Mouse (Mus musculus) large intestine, adult 2 months (tissue): ENCODE measurements around the gene Duoxa2. TPM values are rescaled to one million over a fixed set of nuclear protein-coding genes. Genes with fewer than 3 reads are reported as not detected.

ENCODE experiments used
- DNase-seq: peaks from one replicate; pipeline ENCODE4 v3.0.0-alpha.2; 2012; ENCODE audit warnings: low read depth, low spot score
- WGBS: fragments of 180-500 bp; shearing (Covaris S2); methylation state at CpG from one replicate; pipeline ENCODE4 v1.1.7; 2018; 5-methylcytosine and 5-hydroxymethylcytosine counted together
- polyA plus RNA-seq: library from polyadenylated mRNA; depleted of rRNA; stranded (reverse); fragments of >200 nt; gene quantifications from 2 replicates; pipeline ENCODE4 v1.2.3, GENCODE M21; 2012; rRNA removed

The Duoxa2 gene
- polyA plus RNA-seq, 1 experiment = 294 TPM

DNA sequence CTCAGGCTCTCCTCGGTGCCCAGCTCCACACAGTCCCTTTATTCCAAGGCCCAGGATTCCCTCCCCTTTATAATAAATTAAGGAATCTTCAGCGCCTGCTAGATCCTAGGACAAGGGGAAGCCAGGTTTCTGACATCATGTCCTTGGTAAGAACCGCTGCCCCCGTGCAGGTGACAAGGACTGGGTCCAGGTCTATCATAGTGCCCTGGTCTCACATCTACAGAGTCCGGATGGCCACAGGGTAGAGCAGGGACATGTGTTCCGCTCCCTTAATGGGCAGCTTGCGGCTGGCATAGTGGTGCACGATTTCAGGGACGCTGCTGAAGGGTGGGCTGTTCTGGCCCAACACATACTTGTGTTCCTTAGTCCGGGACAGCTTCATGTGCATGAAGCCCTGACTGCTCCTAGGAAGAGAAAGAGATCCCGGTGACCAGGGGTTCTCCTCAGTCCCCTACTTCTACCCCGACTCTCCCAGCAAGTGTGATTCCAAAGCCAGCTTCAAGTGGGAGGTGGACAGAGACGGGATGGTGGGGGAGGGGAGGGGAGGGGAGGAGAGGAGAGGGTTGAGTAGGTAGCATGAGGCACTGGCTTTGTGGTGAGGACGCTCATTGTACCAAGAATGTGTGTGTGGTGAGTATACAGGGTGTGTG lies 50.6 kb downstream of the Duoxa2 start:
- no peak for DNase-seq
- 32% methylated on average over 14 of the region's 14 CpGs for WGBS

DNA sequence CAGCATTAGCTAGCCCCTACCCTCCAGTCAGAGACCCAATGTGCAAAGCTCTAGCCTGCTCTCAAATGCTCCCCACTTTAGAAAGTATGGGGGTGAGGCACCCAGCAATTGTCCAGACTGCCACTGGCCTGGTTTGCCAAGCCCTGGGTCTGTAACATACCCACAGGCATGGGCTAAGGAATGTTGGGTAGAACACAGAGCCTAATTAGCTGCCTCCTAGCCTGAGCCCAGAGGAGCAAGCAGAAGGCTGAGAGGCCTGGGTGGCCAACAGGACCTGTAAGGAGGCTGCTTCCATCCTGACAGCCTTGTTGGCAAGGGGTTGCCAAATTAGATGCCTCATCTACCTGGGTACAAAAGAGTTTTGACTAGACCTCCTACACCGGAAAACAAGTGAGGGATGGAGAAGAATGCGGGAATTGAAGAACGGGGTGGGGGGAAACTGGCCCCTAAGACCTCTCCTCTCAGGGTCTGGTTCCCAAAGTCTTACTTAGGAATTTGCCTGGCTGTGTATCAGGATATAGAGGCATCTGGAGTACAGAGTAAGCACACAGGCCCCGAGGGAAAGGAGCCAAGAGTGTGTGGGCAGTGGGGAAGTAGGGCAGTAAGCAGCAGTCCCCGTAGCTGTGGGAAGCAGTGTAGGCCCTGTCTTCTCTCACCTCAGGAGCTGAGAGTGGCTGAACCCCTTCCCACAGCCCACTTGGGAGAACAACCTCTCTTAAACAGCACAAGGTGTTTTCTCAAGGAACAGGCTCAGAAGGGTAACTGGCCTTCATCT lies 52.6 kb downstream of the Duoxa2 start:
- 71% methylated on average over 5 of the region's 5 CpGs for WGBS
- no peak for DNase-seq

DNA sequence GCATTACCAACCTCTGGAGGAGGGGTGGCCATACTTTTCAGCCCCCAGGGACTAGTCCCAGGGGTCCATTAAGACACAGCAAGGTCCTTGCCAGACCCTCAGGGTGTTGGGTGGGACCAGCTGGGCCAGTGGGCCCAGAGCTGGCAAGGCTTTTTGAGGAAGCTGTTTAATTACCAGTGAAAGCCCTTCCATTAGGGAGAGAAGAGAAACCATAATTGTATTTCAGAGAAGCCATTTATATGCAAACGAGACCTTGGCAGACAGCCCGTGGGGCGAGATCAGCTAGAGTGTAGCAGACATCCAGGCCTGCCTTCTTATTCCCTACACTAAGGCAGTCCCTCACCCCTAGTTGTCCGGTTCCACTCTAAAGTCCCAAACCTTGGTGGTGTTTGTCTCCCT lies 53.2 kb downstream of the Duoxa2 start:
- DNase-seq = no peak
- WGBS = 52% methylated on average over 4 of the region's 4 CpGs

Other genes starting within 250 kb of the Duoxa2 start
- 6.4 and 10.3 TPM in 2 replicates for gene Spg11, start 180.5 kb upstream of the Duoxa2 start, polyA plus RNA-seq
- gene B2m, start 151.2 kb upstream of the Duoxa2 start, polyA plus RNA-seq = 1,363 and 1,869 TPM in 2 replicates
- gene Trim69, start 138.2 kb upstream of the Duoxa2 start, polyA plus RNA-seq = 0.12 and 0.15 TPM in 2 replicates
- gene Patl2, start 112.7 kb upstream of the Duoxa2 start, polyA plus RNA-seq = 0.02 TPM in 1 of 2 replicates, not detected in the other
- not detected in 2 replicates for gene Terb2, start 112.6 kb upstream of the Duoxa2 start, polyA plus RNA-seq
- gene Sord, start 64.2 kb upstream of the Duoxa2 start, polyA plus RNA-seq = 54.8 and 89.7 TPM in 2 replicates
- gene Duox2, start 451 bp upstream of the Duoxa2 start, polyA plus RNA-seq = 133 and 185 TPM in 2 replicates
- 0.25 and 0.26 TPM in 2 replicates for gene Duoxa1, start 14.8 kb downstream of the Duoxa2 start, polyA plus RNA-seq
- gene Duox1, start 16.8 kb downstream of the Duoxa2 start, polyA plus RNA-seq = 0.19 TPM in 2 replicates
- 11.7 and 18.5 TPM in 2 replicates for gene Shf, start 70.3 kb downstream of the Duoxa2 start, polyA plus RNA-seq
- 30.9 and 99.3 TPM in 2 replicates for gene Slc28a2, start 127.6 kb downstream of the Duoxa2 start, polyA plus RNA-seq
- 0.08 and 0.14 TPM in 2 replicates for gene Gm14085, start 186.0 kb downstream of the Duoxa2 start, polyA plus RNA-seq